Mouse (Mus musculus): ENCODE data around the gene Kcne3. TPM values are rescaled to one million over a fixed set of nuclear protein-coding genes. Genes with fewer than 3 reads are reported as not detected.
A peak's percentile ranks its signal among the peaks of the same experiment; 100 is the strongest.

Kcne3 gene
- total RNA-seq, 2 experiments from 2014 or later: 0.35 to 0.57 TPM

DNA sequence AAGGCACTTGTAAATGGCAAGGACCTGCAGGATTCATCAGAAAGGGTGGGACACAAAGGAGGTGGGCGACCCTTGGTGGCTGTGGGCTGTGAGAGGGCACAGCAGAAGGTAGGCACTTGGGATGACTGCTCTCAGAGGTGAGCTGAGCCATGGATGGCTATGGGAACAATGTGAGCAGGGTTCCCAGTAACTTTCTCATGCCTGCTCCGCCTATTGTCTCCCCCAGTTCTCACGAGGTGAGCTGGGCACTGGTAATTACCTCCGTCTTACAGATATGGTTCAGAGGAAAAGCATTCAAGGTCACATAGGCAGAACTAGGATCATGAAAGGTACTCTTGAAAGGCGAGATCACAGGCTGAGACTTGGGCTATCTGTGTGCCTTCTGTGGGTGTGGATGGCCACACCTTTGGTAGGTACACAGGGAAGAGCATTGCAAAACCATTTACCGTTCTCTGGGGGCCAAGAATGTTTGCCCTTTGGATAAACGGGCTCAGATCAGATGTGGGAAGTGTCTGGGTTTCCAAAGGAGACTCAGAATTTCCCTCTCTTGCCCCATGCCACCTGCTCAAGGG, 3.6 kb downstream of the Kcne3 start:
- intact Hi-C loops (cut with DNase I): loop anchor here (10.0 kb wide), 1 partner anchor 55 kb away; the partner anchor contains the start of gene Pold3

DNA sequence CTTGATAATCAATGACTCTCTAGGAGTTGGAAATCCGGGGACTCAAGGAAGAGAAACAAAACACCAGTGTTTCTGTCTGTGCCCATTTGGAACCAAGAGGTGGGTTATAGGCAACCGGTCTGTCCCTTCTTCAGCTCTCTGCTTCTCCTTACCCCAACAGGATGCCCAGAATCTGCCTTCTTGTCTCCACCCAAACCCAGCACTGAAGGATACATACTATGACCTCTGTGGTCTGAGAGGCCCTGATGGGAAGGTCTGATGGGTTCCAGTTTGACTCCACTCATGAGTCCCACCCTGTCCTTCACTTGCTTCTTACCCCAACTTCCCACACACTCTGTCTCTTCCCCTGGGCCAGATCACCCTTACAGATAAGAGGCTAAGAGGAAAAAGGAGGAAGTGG, 4.9 kb downstream of the Kcne3 start:
- no peak for DNase-seq (ENCODE audit: low spot score in 2 of 2)
- intact Hi-C loops (cut with DNase I): loop anchor here (10.0 kb wide), 1 partner anchor 56 kb away; the partner anchor contains the start of gene Pold3

More for the DNA sequence above, 3.6 kb downstream of the Kcne3 start:
- no peak for DNase-seq (ENCODE audit: low spot score in 2 of 2)

DNA sequence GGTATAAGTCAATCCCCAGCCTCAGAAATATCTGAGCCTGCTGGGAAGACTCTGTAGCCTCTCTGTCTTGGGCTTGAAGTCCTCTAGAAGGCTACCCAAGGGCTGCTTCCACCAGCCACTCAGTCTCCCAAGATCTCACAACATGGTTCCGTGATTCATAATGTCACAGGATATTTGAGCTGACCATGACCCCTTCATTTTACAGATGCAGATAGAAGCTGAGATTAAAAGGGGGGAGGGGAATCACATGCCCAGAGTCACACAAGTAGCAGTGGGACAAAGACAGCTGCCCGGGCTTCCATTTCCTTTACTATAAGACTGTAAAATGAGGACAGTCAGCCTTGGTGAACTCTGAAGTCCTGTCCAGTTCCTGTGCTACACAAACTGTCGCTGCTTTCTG, 5.3 kb downstream of the Kcne3 start:
- intact Hi-C loops (cut with DNase I): loop anchor here (10.0 kb wide), 1 partner anchor 57 kb away; the partner anchor contains the start of gene Pold3
- DNase-seq (ENCODE audit: low spot score in 2 of 2): no peak

DNA sequence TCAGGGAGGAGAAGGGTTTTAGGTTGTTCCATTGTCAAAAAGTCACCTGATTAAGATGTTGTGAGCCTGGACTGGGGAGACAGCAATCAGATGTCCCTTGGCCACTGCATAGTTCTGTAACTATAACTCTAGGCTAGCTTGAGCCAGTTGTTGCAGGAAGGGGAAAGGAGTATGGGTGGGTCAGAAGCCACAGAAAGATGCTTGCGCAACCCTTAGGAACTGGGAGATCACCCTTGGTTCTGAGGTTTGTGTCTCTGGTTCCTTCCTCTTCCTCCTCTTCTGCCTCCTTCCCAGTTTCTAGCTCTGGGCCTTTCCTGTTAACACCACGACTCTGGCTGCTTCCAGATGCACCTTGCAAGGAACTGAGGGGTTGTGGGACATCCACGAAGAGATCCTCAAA, 6.1 kb downstream of the Kcne3 start:
- no peak for DNase-seq (ENCODE audit: low spot score in 2 of 2)
- intact Hi-C loops (cut with DNase I): loop anchor here (10.0 kb wide), 1 partner anchor 58 kb away; the partner anchor contains the start of gene Pold3

DNA sequence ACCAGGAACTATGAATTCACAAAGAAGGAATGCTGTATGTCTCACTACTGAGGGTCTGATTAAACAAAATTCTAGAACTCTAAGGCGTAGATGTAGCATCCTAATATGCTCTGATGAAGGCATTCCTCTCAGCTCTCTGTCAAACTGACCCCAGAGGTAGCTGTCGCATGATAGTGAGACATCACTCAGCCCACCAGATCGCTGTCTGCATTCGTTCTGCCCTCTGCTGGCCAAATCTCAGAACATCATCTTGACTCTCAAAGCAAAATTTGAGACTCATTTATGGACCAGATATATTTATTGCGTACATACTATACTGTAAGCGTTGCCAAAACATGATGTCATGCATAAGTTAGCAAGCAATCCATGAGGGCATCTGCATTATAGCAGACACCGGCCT, 11.3 kb downstream of the Kcne3 start:
- peak; percentile 13 to 25 for DNase-seq (ENCODE audit: low spot score in 2 of 2)
- intact Hi-C loops (cut with DNase I): loop anchor here (10.0 kb wide), 1 partner anchor 63 kb away; the partner anchor contains the start of gene Pold3

DNA sequence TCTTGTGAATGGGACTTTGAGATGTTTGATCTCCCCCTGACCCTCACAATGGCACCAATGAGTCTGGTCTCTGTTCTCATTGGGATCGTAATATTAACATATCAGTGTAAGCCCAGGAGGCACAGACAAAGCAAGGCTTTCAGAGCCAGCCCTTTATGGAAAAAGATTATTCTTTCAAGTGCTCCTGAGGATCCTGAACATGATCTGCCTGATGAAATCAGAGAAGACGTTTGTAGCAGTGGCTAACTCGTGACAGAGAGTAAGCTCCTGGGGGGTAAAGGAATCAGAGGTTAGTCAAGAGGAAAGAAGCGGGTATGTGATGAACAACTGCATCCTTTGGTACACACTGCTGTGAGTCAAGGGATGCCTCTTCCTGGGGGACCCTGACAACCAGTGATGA, 13.9 kb downstream of the Kcne3 start:
- intact Hi-C loops (cut with DNase I): loop anchor here (2.0 kb wide), 1 partner anchor 45 kb away; no protein-coding TSS in a partner anchor
- no peak for DNase-seq (ENCODE audit: low spot score in 2 of 2)

DNA sequence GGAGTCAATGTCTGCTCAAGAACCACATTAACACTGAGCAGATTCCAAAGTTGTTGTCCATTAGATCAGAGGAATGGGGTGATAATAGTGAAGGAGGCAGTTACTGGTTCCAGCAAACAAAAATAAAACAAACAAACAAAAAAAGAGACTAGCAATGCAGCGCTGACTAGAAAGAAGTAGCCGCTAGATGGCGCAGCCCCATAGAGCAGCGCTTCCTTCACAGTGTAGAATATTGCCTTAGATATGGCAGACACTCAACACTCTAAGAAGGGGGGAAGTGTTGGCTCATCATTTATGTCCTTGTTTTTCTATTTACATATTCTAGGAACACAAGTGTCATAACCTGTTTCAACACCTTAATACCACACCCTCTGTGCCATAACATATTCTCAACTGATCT, 14.5 kb downstream of the Kcne3 start:
- intact Hi-C loops (cut with DNase I): loop anchor here (2.0 kb wide), 1 partner anchor 44 kb away; no protein-coding TSS in a partner anchor
- peak; percentile 21 to 26 for DNase-seq (ENCODE audit: low spot score in 2 of 2)

DNA sequence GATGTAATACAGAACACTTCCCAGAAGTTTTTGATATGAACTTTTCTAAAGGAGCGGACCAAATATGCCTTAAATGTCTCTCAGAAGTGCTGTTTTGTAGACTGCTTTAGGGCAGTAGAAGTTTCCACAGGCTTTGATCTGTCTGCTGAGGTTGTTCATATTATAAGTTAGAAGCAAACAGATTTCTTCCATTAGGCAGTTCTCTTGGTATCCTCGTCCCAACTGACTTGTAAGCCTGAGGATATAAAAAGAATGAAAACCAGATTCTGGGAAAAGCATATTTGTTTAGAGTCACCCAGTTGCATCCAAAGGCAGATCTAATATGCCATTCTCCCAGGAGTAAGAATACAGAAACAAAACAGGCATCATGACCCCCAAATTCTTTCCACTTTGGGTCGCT, 24.9 kb downstream of the Kcne3 start:
- no peak for DNase-seq (ENCODE audit: low spot score in 2 of 2)
- intact Hi-C loops (cut with DNase I): no loop called here

DNA sequence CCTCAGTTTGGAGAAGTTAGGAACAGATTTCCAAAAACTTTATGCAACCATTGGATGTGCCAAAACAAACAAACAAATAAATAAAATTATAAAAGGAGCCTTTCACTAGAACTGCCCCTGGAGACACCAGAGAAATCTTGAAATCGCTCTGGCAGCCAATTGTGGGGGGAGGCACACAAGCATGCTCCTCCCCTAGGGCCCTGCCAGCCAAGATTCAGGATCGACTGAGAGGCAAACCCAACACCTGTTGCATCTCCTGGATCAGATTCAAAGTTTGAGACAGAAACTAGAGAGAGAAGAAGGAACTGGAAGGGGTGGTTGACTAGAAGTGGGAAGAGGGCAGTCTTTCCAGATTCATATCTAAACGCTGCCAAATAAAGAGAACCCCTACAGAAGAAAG, 27.3 kb downstream of the Kcne3 start:
- no peak for DNase-seq (ENCODE audit: low spot score in 2 of 2)
- intact Hi-C loops (cut with DNase I): no loop called here

DNA sequence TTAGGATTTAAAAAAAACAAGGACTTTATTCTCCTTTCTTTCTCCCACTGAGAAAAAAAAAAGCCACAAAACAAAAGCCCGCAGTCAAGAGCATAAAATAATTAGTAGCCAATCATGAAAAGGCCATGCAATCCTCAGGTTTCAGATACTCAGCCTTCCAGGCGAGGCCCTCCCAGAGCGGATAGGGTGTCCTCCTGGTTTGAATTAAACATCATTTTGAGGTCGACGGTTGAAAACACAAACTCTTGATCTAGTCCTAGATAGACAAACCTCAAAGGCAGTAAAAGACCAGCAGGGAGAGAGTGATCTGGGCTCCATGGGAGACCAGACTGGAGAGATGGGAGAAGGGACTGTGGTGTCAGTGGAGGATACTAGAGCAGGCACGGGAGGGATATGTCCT, 28.6 kb downstream of the Kcne3 start:
- DNase-seq (ENCODE audit: low spot score in 2 of 2): no peak
- intact Hi-C loops (cut with DNase I): no loop called here

DNA sequence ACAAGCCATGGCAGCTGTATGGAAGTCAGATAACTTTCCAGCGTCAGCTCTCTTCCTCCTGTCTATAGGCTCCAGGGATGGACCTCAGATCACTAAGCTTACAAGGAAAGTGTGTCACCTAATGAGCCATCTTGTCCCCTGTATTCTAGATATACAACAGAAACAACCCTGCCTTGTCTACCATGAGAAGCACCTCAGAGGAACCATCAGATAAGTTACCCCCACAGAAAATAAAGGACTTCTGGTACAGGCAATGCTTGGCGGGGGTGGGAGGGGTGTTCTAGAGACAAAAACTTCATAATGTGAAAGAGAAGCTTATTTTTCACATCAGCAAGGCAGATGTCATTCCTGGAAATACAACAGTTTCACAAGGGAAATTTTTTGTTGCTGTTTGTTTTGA, 29.8 kb downstream of the Kcne3 start:
- intact Hi-C loops (cut with DNase I): no loop called here
- DNase-seq (ENCODE audit: low spot score in 2 of 2): no peak

DNA sequence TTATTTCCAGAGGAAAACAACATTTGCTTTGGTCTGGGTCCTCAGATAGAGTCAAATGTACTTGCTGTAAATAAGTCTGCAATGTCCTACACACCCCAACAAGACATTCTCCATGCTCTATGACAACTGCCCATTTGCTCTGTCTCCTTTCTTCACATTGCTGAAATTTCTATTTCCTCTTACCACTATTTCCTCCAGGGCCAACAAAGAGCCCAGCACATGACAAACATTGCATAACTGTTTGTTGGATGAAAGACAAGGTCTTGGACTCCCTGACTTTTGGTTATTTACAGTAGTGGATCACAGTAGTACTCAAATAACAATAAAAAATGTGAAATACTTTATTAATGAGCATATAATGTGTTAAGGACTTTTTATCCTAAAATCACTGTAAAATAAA, 31.6 kb downstream of the Kcne3 start:
- intact Hi-C loops (cut with DNase I): no loop called here
- no peak for DNase-seq (ENCODE audit: low spot score in 2 of 2)

DNA sequence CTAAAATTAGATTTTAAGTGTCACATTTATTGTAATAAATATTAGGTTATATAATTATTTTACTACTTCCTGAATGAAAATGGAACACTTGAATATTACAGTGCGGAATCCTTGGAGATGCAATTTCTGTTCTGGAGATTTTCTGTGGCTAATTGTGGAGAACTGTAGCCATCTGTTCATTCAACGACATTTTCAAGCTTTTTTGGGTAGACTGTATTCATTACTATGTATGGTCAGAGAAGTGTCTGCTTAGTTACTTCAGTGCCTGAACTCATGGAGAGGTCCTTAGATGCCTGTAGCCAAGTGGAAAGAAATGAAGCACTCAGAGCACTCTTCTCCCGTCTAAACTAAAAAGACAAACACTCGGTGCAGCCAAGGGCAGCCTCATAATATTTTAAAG, 38.0 kb downstream of the Kcne3 start:
- DNase-seq (ENCODE audit: low spot score in 2 of 2): no peak
- intact Hi-C loops (cut with DNase I): no loop called here

DNA sequence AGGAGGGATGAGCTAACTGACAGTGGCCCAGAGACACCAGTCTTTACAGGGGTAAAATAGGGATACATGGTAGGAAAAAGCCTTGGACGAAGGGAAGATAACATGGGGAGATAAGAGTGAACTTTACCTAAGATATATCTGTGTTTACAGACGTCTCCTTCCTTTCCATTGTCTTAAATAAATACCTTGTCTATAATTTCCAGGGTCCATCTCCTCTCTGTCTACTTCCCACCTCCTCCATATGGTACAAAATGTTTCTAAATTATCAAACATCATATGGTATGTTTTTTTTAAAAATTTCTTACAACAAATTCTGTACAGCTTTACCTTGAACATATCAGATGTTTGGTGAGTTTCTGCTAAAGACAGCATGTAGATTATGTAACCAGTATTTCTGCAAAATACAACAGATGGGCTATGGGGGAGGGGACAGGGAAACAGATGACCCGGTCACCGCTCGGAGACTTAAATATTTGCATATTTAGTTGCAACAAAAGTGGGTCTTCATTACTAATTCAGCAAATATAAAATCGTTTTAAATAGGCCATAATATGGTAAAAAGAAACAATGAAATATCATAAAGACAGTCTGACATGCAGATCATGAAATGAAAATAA, 38.9 kb downstream of the Kcne3 start:
- no peak for DNase-seq (ENCODE audit: low spot score in 2 of 2)
- intact Hi-C loops (cut with DNase I): no loop called here

DNA sequence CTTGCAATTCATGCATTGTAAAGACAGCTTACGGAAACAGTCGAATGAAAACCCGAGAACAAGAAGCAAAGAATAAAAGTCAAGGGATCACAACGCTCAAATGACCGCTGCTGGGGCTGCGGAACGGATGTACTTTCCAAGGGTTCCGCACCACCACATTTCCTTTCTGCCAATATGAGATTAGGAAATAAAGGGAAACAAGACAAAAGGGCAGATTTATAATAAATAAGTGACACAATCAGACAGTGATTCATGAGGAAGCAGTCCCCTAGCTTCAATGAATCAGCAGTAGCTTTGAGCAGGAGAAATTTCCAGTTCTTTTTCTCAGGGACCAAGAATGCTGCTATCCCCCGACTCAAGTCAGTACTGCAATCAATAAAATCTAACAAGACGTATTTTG, 39.7 kb downstream of the Kcne3 start:
- intact Hi-C loops (cut with DNase I): no loop called here
- DNase-seq (ENCODE audit: low spot score in 2 of 2): no peak

DNA sequence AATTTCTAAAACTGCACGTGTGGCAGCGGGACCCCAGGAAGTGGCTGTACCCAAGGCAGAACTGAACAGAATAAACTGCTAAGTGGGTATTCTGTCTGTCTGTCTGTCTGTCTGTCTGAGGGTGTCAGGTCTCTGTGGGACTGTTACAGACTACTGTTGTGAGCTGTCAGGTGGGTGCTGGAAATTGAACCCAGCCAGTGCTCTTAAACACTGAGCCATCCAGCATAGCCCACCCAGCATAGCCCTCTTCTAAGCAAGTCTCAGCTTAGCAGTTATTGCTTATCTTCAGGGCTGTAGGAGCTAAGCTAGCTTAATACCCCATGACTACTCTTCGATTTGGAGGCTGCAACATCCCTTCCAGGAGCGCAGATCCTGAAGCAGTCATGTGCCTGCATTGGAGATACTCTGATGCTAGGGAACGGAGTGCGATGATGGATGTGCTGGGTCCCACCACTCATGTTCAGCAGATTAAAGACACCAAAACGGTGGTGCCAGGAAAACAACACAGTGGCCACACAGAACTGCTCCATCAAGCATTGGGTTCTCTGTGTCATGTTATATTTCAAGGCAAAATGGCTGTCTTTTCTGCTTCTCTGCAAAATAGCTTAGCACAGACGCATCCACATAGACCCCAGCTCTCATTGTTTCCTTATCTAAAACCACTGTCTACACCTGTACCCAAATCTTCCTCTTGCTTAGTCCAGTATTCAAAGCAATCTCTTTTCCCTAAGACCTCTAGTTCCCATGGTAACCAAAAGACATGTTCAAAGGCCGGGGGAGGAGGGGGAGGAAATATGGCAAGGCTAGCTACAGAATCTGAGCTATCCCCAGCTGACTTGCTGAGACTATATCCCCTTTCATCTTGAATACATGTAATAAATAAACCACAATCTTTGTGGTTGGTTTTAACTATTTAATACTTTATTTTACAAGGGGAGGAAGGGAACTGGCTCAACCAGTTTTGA, 40.6 kb downstream of the Kcne3 start:
- intact Hi-C loops (cut with DNase I): no loop called here
- DNase-seq (ENCODE audit: low spot score in 2 of 2): no peak

DNA sequence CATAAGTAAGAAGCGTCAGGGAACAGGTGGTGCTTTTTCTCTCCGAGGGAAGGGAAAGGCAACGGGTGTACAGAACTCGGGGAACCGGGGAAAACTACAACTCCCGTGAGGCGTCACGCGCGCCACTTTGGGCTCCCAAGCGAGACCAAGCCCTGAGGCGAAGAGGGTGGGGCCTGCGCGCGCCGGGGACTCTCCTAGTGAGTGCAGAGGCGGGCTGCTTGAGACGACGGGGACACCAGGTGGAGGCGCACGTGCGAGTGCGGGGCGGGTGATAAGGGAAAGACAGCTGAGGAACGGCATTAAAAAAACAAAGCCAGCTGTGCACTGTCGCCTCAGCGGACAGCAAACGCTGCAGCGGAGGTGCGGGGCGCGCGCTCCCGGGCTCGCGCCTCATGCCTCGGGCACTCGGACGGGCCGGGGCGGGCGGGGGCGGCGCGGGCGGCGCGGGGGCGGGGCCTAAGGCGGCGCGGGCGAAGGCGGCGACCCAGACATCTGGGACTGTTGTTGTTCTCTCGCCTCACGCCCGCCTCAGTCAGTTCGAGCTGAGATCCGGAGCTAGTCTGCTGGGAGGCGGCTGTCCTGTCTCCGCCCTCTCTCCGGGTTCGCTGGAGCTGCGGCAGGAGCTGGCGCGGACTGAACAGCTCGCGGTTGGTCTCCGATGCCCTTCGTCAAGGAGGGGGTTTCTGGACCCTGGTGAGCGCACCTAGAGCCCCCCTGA, 51.0 kb downstream of the Kcne3 start, which contains the start of gene Pgm2l1:
Gene Pgm2l1 (plus strand): TSS at position 237 of the 718 bp plus-strand sequence.
- intact Hi-C loops (cut with DNase I): loop anchor here (5.0 to 10.0 kb wide), 2 partner anchors 105 to 877 kb away; partner anchors contain the start of gene Pold3
- peak; percentile 96 to 97 for DNase-seq (ENCODE audit: low spot score in 2 of 2)

DNA sequence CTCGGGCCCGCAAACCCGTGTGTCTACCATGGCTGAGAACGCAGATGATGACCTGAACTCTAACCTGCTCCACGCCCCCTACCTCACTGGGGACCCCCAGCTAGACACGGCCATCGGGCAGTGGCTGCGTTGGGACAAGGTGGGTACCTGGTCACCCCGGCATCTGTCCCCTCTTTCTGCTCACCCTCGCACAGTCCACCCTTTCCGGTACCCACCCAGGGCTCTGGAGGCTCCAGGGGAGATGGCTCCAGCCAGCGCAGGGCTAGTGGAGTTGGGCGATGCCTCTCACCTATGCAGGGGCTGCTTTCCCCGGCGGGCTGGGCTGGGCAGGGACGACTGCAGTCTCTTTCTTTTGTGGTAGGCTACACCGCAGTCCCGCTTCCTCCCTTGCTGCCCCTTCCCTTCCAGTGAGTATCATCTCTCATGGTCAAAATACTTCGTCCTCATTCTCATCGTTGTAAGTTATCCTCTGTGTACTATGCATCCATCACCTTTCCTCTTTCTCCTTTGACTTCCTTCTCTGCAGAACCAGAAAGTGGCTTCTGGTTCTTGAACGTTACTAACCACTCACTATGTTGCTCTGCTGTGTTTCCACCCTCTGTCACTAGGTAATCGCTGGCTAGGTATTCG, 51.7 kb downstream of the Kcne3 start:
- intact Hi-C loops (cut with DNase I): loop anchor here (5.0 to 10.0 kb wide), 2 partner anchors 106 to 877 kb away; partner anchors contain the start of gene Pold3
- no peak for DNase-seq (ENCODE audit: low spot score in 2 of 2)

DNA sequence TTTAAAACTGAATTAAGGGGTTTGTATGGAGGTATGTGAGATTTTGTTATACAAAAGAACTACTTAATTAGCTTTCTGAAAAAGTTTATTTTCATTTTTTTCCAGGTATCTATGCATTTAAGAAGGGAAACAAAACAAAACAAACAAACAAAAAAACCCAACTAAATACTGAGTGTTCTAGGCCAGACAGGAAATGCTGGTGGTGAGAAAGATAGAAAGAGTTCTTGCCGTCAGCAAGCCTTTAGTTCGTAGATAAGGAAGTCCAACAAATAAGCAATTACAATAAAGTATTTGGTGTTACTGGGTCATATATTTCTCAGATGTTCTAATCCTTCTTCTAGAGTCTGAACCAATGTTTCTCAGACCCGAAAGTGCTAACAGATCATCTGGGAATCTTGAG, 52.7 kb downstream of the Kcne3 start:
- no peak for DNase-seq (ENCODE audit: low spot score in 2 of 2)
- intact Hi-C loops (cut with DNase I): loop anchor here (5.0 to 10.0 kb wide), 2 partner anchors 107 to 876 kb away; partner anchors contain the start of gene Pold3

Measured in left cerebral cortex, postnatal 36 days (tissue).